Mouse (Mus musculus) thymus, adult 2 months (tissue): Measurements from ENCODE around the gene Prtn3. TPM values are rescaled to one million over a fixed set of nuclear protein-coding genes. Genes with fewer than 3 reads are reported as not detected.

Experiments
- DNase-seq: peaks from one replicate; pipeline ENCODE4 v3.0.0; 2021
- H3K27ac ChIP-seq: fragments of 200-500 bp; 2 replicates; pipeline ENCODE4 v1.5.1; 2012; ENCODE audit warnings: low read length, control low read depth; ENCODE audit not compliant: control insufficient read depth, insufficient read depth
- H3K27me3 ChIP-seq: fragments of 200-500 bp; 2 replicates; pipeline ENCODE4 v1.6.1; 2012; ENCODE audit warnings: mild to moderate bottlenecking, low read length, moderate library complexity, mixed read lengths; ENCODE audit not compliant: control insufficient read depth, insufficient read depth
- H3K36me3 ChIP-seq: fragments of 200-500 bp; 2 replicates; pipeline ENCODE4 v1.6.1; 2012; ENCODE audit warnings: mild to moderate bottlenecking, low read length, moderate library complexity; ENCODE audit not compliant: control insufficient read depth, insufficient read depth
- H3K4me1 ChIP-seq: fragments of 200-500 bp; replicated peaks from 2 replicates; pipeline ENCODE4 v1.6.1; 2012; ENCODE audit warnings: low read length; ENCODE audit not compliant: control insufficient read depth, insufficient read depth
- H3K4me3 ChIP-seq: fragments of 200-500 bp; 2 replicates; pipeline ENCODE4 v1.5.1; 2012; ENCODE audit warnings: mild to moderate bottlenecking, low read length, control low read depth, moderate library complexity; ENCODE audit not compliant: control insufficient read depth, insufficient read depth
- CTCF ChIP-seq: fragments of 200-500 bp; IDR thresholded peaks from 2 replicates; pipeline ENCODE4 v1.5.1; 2012; ENCODE audit warnings: mild to moderate bottlenecking, control low read depth, low read length, moderate library complexity, borderline replicate concordance; ENCODE audit not compliant: control insufficient read depth, poor library complexity, insufficient read depth; ENCODE audit errors: extremely low read depth
- POLR2A ChIP-seq: fragments of 200-500 bp; IDR thresholded peaks from 2 replicates; pipeline ENCODE4 v1.6.1; 2012; ENCODE audit warnings: mild to moderate bottlenecking, low read length, control low read depth, moderate library complexity; ENCODE audit not compliant: control insufficient read depth, poor library complexity, insufficient read depth; ENCODE audit errors: extremely low read depth
- whole genome bisulfite sequencing: fragments of 180-500 bp; shearing (Covaris S2); methylation state at CpG from one replicate; pipeline ENCODE4 v1.1.7; 2018; 5-methylcytosine and 5-hydroxymethylcytosine counted together
- polyA plus RNA-seq: library from polyadenylated mRNA; depleted of rRNA; stranded (reverse); fragments of >200 nt; gene quantifications from 2 replicates; pipeline ENCODE4 v1.2.3, GENCODE M21; 2012

The Prtn3 gene
- polyA plus RNA-seq, 1 experiment, result 5.3 TPM

DNA sequence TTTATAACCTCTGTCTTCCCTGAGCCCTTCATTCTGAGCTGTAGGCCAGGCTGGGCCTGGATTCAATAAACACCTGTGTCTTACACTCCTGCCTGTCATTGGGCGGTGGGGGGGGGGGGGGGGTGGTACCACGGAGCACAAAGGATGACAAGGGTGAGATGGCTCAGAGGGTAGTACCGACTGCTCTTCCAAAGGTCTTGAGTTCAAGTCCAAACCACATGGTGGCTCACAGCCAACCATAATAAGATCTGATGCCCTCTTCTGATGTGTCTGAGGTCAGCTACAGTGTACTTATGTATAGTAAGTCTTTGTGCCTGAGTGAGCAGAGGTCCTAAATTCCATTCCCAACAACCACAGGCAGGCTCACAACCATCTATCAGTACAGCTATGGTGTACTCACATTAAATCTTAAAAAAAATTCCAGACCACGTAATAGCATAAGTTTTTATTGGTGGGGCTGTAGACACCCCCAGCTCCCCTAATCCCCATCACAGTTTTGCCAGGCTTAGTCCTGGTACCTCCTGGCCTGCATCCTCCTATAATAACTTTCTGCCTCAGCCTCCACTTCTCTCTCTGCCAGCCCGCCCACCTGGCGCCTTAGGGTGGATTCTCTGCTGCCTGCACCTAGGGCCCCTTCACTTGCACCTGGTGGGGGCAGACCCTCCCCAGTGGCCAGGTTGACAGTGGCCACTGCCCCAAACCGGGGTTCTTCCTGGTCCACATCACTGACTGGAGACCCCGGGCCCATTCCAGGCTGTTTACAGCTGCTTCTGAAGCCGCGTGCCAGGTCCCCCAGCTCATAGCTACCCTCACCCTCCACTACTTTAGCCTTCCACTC is 9.7 kb upstream of the Prtn3 start:
- 79% methylated on average over 10 of the region's 10 CpGs for WGBS
- H3K36me3 ChIP-seq, result peaks cover 46% of the 10 kb centered on the region
- no peak overlapping the region for H3K27ac ChIP-seq
- TF ChIP-seq POLR2A (no peak), CTCF (no peak)
- H3K4me3 ChIP-seq, result no peak overlapping the region
- no peak for DNase-seq
- no peaks in the 10 kb centered on the region for H3K27me3 ChIP-seq
- H3K4me1 ChIP-seq, result no peaks in the 10 kb centered on the region

DNA sequence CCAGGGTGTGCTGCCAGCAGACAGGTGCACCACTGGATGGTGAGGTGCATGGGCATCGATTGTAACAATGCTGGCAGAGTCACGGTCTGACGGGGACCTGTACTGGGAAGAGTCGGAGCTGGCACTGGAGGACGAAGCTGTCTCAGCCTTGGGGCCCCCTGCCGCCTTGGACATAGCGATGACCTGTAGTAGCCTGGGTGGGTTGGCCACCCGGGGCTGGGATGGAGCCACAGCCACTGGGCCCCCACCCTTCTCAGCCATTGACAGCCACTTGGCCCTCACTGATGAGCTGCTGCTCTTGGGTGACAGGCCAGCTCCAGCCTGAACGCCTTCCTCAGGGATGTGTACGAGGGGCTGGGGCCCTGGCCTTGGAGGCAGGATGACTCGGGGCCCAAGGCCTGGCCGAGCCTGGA is 9.1 kb upstream of the Prtn3 start:
- no peaks in the 10 kb centered on the region for H3K4me1 ChIP-seq
- peaks cover 40% of the 10 kb centered on the region for H3K36me3 ChIP-seq
- no peaks in the 10 kb centered on the region for H3K27me3 ChIP-seq
- H3K4me3 ChIP-seq, result no peak overlapping the region
- H3K27ac ChIP-seq, result no peak overlapping the region
- WGBS, result 93% methylated on average over 12 of the region's 12 CpGs
- TF ChIP-seq POLR2A (no peak), CTCF (no peak)
- DNase-seq, result no peak

DNA sequence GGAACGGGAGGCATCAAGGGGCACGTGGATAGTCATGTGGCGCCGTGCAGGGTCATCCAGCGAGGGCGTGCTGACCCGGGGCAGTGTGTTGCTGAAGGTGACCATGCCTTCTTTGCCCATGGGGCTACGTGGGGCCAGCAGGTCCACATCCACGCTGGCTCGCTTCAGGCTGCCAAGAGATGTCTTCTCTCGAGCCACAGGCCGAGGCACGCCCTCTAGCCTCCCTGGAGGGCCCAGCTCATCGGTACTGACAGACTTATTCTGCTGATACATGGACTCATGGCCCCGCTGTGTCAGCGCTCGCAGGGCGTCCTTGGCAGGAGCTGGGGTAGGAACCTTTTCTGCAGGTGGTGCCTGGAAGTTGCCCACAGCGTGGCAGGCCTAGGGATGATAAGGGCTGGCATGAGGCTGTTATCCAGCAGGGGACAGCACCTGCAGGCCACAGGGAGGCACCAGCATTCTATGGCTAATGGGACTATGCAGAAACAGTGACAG is 8.4 kb upstream of the Prtn3 start:
- Histone ChIP-seq H3K36me3 (peaks cover 33% of the 10 kb centered on the region), H3K27ac (no peak overlapping the region), H3K4me1 (no peaks in the 10 kb centered on the region), H3K4me3 (no peak overlapping the region), H3K27me3 (no peaks in the 10 kb centered on the region)
- WGBS, result 87% methylated on average over 19 of the region's 19 CpGs
- DNase-seq, result no peak
- TF ChIP-seq CTCF, result no peak
- TF ChIP-seq POLR2A, result no peak

DNA sequence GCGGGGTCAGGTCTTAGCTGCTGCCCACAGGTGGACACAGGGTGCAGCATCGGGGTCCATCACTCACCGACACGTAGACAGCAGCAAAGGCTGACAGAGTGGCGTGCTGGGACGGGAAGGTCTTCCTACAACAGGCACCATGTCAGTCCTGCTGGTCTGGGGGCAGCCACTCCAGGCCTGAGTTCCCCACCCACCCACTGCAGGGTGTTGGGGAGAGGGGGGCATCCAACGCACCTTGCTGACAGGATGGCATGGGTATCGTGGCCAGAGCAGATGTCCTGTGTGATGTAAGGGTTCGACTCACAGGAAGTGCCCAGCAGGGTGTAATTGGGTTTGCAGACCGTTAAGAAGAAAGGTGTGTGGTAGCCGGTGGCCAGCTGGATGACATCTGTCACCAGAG is 7.7 kb upstream of the Prtn3 start:
- WGBS, result 92% methylated on average over 11 of the region's 11 CpGs

DNA sequence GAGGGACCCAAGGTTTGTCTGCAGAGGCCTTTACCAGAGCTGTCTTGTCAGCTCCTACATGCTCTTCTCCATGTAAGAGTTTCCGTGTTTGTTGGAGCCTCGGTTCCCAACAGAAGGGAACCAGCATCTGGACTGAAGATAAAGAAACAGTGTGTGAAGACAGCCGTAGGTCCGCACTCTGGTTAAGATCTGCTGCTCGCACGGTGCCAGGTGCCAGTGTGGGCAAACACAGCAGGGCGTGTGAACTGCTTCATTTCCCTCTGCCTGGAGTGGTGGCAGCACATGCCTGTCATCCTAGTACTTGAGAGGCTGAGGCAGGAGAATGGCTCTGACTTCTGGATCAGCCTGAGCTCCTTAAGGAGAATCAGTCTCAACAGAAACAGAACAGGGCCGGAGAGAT is 2.4 kb upstream of the Prtn3 start:
- peaks cover 16% of the 10 kb centered on the region for H3K4me1 ChIP-seq
- H3K4me3 ChIP-seq, result no peak overlapping the region
- WGBS, result 83% methylated on average over 8 of the region's 8 CpGs
- H3K36me3 ChIP-seq, result no peaks in the 10 kb centered on the region
- H3K27me3 ChIP-seq, result peaks cover 8% of the 10 kb centered on the region; the same call in 1 of the 2 replicates
- no peak overlapping the region for H3K27ac ChIP-seq
- DNase-seq, result no peak
- TF ChIP-seq CTCF (no peak), POLR2A (no peak)

More for the DNA sequence above, 7.7 kb upstream of the Prtn3 start:
- no peak overlapping the region for H3K4me3 ChIP-seq
- DNase-seq, result no peak
- H3K27ac ChIP-seq, result no peak overlapping the region
- no peaks in the 10 kb centered on the region for H3K27me3 ChIP-seq
- TF ChIP-seq POLR2A (no peak), CTCF (no peak)
- no peaks in the 10 kb centered on the region for H3K4me1 ChIP-seq
- peaks cover 26% of the 10 kb centered on the region for H3K36me3 ChIP-seq

DNA sequence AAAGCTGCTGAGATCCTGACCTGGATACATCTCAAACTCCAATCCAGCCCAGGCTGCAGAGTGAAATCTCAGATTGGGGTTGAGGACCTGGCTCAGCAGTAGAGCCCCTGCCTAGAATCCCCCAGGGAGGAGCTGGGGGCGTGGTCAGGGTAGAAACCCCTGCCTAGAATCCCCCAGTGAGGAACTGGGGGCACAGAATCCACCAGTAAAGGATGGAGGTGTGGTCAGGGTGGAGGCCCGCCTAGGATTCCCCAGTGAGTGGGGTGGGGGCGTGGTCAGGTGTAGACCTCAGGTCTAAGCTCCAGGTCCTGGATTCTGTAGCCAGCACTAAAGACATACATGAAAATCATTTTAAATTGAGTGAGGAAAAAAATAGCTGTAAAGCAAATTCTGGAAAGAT is 1.4 kb upstream of the Prtn3 start:
- H3K27me3 ChIP-seq, result peaks cover 8% of the 10 kb centered on the region; the same call in 1 of the 2 replicates
- no peak overlapping the region for H3K27ac ChIP-seq
- TF ChIP-seq POLR2A (no peak), CTCF (no peak)
- H3K4me3 ChIP-seq, result no peak overlapping the region
- 71% methylated on average over 3 of the region's 3 CpGs for whole genome bisulfite sequencing
- no peaks in the 10 kb centered on the region for H3K36me3 ChIP-seq
- no peak for DNase-seq
- H3K4me1 ChIP-seq, result peaks cover 26% of the 10 kb centered on the region
